Mouse (Mus musculus) lung, postnatal 0 days (tissue): ENCODE results near the gene Mdm2. TPM values are rescaled to one million over a fixed set of nuclear protein-coding genes. Genes with fewer than 3 reads are reported as not detected.

ENCODE experiments used
- ATAC-seq: fragments of 200-750 bp; cut with Nextera tagmentation; 2 replicates; pipeline ENCODE4 v1.8.0; 2017; ENCODE audit warnings: moderate library complexity
- DNase-seq: peaks from one replicate; pipeline ENCODE4 v3.0.0-alpha.2; 2016; ENCODE audit warnings: low spot score
- H3K27ac ChIP-seq: fragments of 300-500 bp; sonication (generic); 2 replicates; pipeline ENCODE4 v1.5.1; 2014; ENCODE audit warnings: antibody characterized with exemption, mild to moderate bottlenecking, low read length, mixed read lengths
- H3K27me3 ChIP-seq: fragments of 300-500 bp; sonication (generic); replicated peaks from 2 replicates; pipeline ENCODE4 v1.6.1; 2014; ENCODE audit warnings: low read length, mixed read lengths; ENCODE audit not compliant: insufficient read depth
- H3K36me3 ChIP-seq: fragments of 300-500 bp; sonication (generic); 2 replicates; pipeline ENCODE4 v1.6.1; 2014; ENCODE audit warnings: low read length, mixed read lengths; ENCODE audit not compliant: insufficient read depth
- H3K4me1 ChIP-seq: fragments of 300-500 bp; sonication (generic); 2 replicates; pipeline ENCODE4 v1.6.1; 2014; ENCODE audit warnings: antibody characterized with exemption, low read depth, low read length, mixed read lengths; ENCODE audit not compliant: insufficient read depth
- H3K4me2 ChIP-seq: fragments of 300-500 bp; sonication (generic); replicated peaks from 2 replicates; pipeline ENCODE4 v1.6.1; 2014; ENCODE audit warnings: low read depth, mild to moderate bottlenecking, low read length, moderate library complexity, mixed read lengths
- H3K4me3 ChIP-seq: fragments of 300-500 bp; sonication (generic); 2 replicates; pipeline ENCODE4 v1.5.1; 2014; ENCODE audit warnings: low read depth, low read length
- H3K9ac ChIP-seq: fragments of 300-500 bp; sonication (generic); replicated peaks from 2 replicates; pipeline ENCODE4 v1.6.1; 2014; ENCODE audit warnings: low read depth, mild to moderate bottlenecking
- H3K9me3 ChIP-seq: fragments of 300-500 bp; sonication (generic); 2 replicates; pipeline ENCODE4 v1.6.1; 2016; ENCODE audit warnings: low read length, mixed read lengths
- CTCF ChIP-seq: IDR thresholded peaks from 2 replicates; pipeline ENCODE4 v1.5.1; 2016; ENCODE audit warnings: antibody characterized with exemption, mild to moderate bottlenecking
- EP300 ChIP-seq: IDR thresholded peaks from 2 replicates; pipeline ENCODE4 v1.6.1; 2016; ENCODE audit warnings: antibody characterized with exemption, mild to moderate bottlenecking, control low read depth
- WGBS: fragments of 180-500 bp; shearing (Covaris S2); extraction: QIAGEN DNeasy Blood & Tissue Kit; methylation state at CpG from one replicate; pipeline ENCODE4 v1.1.7; 2014; 5-methylcytosine and 5-hydroxymethylcytosine counted together
- polyA plus RNA-seq: library from polyadenylated mRNA; unstranded; fragments of >200 nt; fragmentation: Nextera tagmentation; extraction: Ambion mirVana; gene quantifications from 2 replicates; pipeline ENCODE4 v1.2.1, GENCODE M21; 2015

Gene Mdm2
- polyA plus RNA-seq, 1 experiment from 2014 or later, result 22.7 TPM

- no peak for TF ChIP-seq CTCF
- no peaks in the 10 kb centered on the region for H3K27me3 ChIP-seq
- H3K4me2 ChIP-seq, result no peak overlapping the region
- peaks cover 76% of the 10 kb centered on the region; the same call in 1 of the 2 replicates for H3K36me3 ChIP-seq
- WGBS, result 91% methylated on average over 4 of the region's 4 CpGs
- H3K9ac ChIP-seq, result no peak overlapping the region
- H3K4me1 ChIP-seq, result no peaks in the 10 kb centered on the region
- H3K27ac ChIP-seq, result no peak overlapping the region
- no peak overlapping the region for H3K4me3 ChIP-seq
- DNase-seq (no peak), ATAC-seq (no peak)
- no peaks in the 10 kb centered on the region for H3K9me3 ChIP-seq
Observed at GRCm38 (mm10) chr10:117695605-117696004, 15.0 kb downstream of the Mdm2 start.

DNA sequence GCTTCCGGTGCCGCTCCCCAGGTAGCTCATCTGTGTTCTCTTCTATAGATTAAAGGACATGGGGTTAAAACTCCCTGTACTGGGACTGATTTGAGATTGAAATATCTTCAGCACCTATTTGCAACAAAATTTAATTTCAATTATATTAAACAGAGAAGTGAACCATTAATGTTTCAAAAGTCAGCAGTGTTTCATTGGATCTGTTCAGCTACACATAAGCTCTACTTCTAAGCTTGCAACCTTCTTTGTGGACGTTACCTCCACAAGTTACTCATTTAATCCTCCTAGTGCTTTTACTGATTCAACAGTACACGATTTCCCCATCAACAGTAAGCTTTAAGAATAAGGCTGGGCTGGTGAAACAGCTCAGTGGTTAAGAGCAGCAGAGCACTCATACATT, 15.5 kb downstream of the Mdm2 start:
- H3K9me3 ChIP-seq, result no peaks in the 10 kb centered on the region
- TF ChIP-seq CTCF (no peak), EP300 (no peak)
- no peak overlapping the region for H3K4me3 ChIP-seq
- H3K4me2 ChIP-seq, result no peak overlapping the region
- H3K27ac ChIP-seq, result no peak overlapping the region
- no peaks in the 10 kb centered on the region for H3K4me1 ChIP-seq
- peaks cover 81% of the 10 kb centered on the region; the same call in 1 of the 2 replicates for H3K36me3 ChIP-seq
- 84% methylated on average over 4 of the region's 4 CpGs for WGBS
- ATAC-seq (no peak), DNase-seq (no peak)
- H3K27me3 ChIP-seq, result no peaks in the 10 kb centered on the region
- no peak overlapping the region for H3K9ac ChIP-seq

GRCm38 (mm10) chr10:117694255-117694953, 16.2 kb downstream of the Mdm2 start:
- Histone ChIP-seq H3K9ac (no peak overlapping the region), H3K27me3 (no peaks in the 10 kb centered on the region), H3K4me1 (no peaks in the 10 kb centered on the region), H3K9me3 (no peaks in the 10 kb centered on the region), H3K4me3 (no peak overlapping the region), H3K36me3 (peaks cover 75% of the 10 kb centered on the region; the same call in 1 of the 2 replicates), H3K4me2 (no peak overlapping the region), H3K27ac (no peak overlapping the region)
- ATAC-seq (no peak), DNase-seq (no peak)
- TF ChIP-seq EP300 (no peak), CTCF (no peak)
- WGBS, result 93% methylated on average over 6 of the region's 6 CpGs

DNA sequence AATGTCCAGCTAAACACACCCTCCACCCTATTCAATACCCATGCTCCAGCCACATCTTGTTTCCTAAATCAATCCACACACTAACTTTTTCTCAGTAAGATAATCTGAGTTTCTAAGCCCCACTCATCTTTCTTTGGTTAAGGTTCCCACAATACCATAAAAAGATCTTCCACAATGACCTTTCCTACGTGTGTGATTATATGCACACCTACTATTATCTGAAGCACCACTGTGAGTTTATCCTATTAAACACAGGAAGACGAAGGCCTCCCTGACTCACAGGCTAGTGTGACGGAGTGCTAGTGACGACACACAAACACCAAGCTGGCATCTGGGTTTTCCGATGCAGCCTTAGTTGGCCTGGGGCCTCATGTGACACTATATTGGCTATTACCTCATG, 17.6 kb downstream of the Mdm2 start:
- H3K4me3 ChIP-seq, result no peak overlapping the region
- H3K9me3 ChIP-seq, result no peaks in the 10 kb centered on the region
- DNase-seq (no peak), ATAC-seq (no peak)
- no peak overlapping the region for H3K27ac ChIP-seq
- H3K4me1 ChIP-seq, result no peaks in the 10 kb centered on the region
- peaks cover 73% of the 10 kb centered on the region; the same call in 1 of the 2 replicates for H3K36me3 ChIP-seq
- no peak for TF ChIP-seq CTCF
- no peak for TF ChIP-seq EP300
- no peak overlapping the region for H3K4me2 ChIP-seq
- no peaks in the 10 kb centered on the region for H3K27me3 ChIP-seq
- WGBS, result 89% methylated on average over 5 of the region's 5 CpGs
- H3K9ac ChIP-seq, result no peak overlapping the region

GRCm38 (mm10) chr10:117692173-117692572, 18.4 kb downstream of the Mdm2 start:
- peaks cover 65% of the 10 kb centered on the region; the same call in 1 of the 2 replicates for H3K36me3 ChIP-seq
- H3K4me3 ChIP-seq, result no peak overlapping the region
- TF ChIP-seq CTCF (peak; percentile 26), EP300 (no peak)
- no peaks in the 10 kb centered on the region for H3K9me3 ChIP-seq
- no peak for DNase-seq
- no peak overlapping the region for H3K9ac ChIP-seq
- H3K27me3 ChIP-seq, result no peaks in the 10 kb centered on the region
- no peak for ATAC-seq
- H3K27ac ChIP-seq, result no peak overlapping the region
- no peaks in the 10 kb centered on the region for H3K4me1 ChIP-seq
- H3K4me2 ChIP-seq, result no peak overlapping the region

GRCm38 (mm10) chr10:117691389-117691968, 19.1 kb downstream of the Mdm2 start:
- DNase-seq (no peak), ATAC-seq (no peak)
- no peaks in the 10 kb centered on the region for H3K9me3 ChIP-seq
- TF ChIP-seq EP300 (no peak), CTCF (no peak)
- no peaks in the 10 kb centered on the region for H3K27me3 ChIP-seq
- H3K4me3 ChIP-seq, result no peak overlapping the region
- H3K9ac ChIP-seq, result no peak overlapping the region
- WGBS, result 92% methylated on average over 10 of the region's 10 CpGs
- no peak overlapping the region for H3K4me2 ChIP-seq
- no peak overlapping the region for H3K27ac ChIP-seq
- peaks cover 58% of the 10 kb centered on the region; the same call in 1 of the 2 replicates for H3K36me3 ChIP-seq
- no peaks in the 10 kb centered on the region for H3K4me1 ChIP-seq
